Mouse (Mus musculus) gastrocnemius, adult 8-10 months (tissue): ENCODE measurements around the gene Xrcc1. TPM values are rescaled to one million over a fixed set of nuclear protein-coding genes. Genes with fewer than 3 reads are reported as not detected.
A peak's percentile ranks its signal among the peaks of the same experiment; 100 is the strongest.
"Not testable (repeated sequence)": the region's sequence is repeated elsewhere in the genome, so short reads cannot be mapped to it uniquely, and the experiment has no call there.

Experiments
- DNase-seq, 2 experiments: peaks; one replicate each; pipeline ENCODE4 v3.0.0; 2022; ENCODE audit warnings: low spot score in 2 of 2
- total RNA-seq, 4 experiments: library from RNA; stranded (reverse); gene quantifications; 2 replicates each; pipeline ENCODE4 v1.2.4; 2022

The Xrcc1 gene
- total RNA-seq: 10 to 100 TPM; 16.1 to 22.1 (median 17.3) TPM

- DNase-seq: no peak
Observed at GRCm38 (mm10) chr7:24546068-24546614, at the start of gene Xrcc1, which contains the start of gene Pinlyp. Xrcc1 (plus strand) TSS chr7:24546289. Pinlyp (minus strand) TSS chr7:24546118.

GRCm38 (mm10) chr7:24499856-24500577 is 46.1 kb upstream of the Xrcc1 start:
- DNase-seq: no peak

GRCm38 (mm10) chr7:24500929-24501328 is 45.2 kb upstream of the Xrcc1 start:
- no peak for DNase-seq

GRCm38 (mm10) chr7:24501492-24501891 is 44.6 kb upstream of the Xrcc1 start:
- DNase-seq: no peak

GRCm38 (mm10) chr7:24504004-24504403 is 42.1 kb upstream of the Xrcc1 start:
- DNase-seq: no peak

GRCm38 (mm10) chr7:24504868-24505267 is 41.2 kb upstream of the Xrcc1 start:
- no peak for DNase-seq

GRCm38 (mm10) chr7:24505447-24506064 is 40.5 kb upstream of the Xrcc1 start:
- DNase-seq: no peak

GRCm38 (mm10) chr7:24506065-24506459 is 40.0 kb upstream of the Xrcc1 start:
- no peak for DNase-seq

GRCm38 (mm10) chr7:24506476-24506837 is 39.6 kb upstream of the Xrcc1 start:
- peak; percentile 17 to 23 for DNase-seq

GRCm38 (mm10) chr7:24506838-24507725 is 39.0 kb upstream of the Xrcc1 start, which contains the start of gene Zfp428:
Zfp428 (plus strand) TSS chr7:24507006.
- peak; percentile 73 to 79 for DNase-seq

- DNase-seq: no peak
Observed at GRCm38 (mm10) chr7:24507726-24508114, 38.4 kb upstream of the Xrcc1 start.

- DNase-seq: no peak
Observed at GRCm38 (mm10) chr7:24512355-24512754, 33.7 kb upstream of the Xrcc1 start, which contains the start of gene AC161166.1. AC161166.1 (minus strand) TSS chr7:24512455.

- not testable (repeated sequence) for DNase-seq
Observed at GRCm38 (mm10) chr7:24516319-24516718, 29.8 kb upstream of the Xrcc1 start.

- no peak for DNase-seq
Observed at GRCm38 (mm10) chr7:24517077-24517476, 29.0 kb upstream of the Xrcc1 start.

GRCm38 (mm10) chr7:24517654-24518053 is 28.4 kb upstream of the Xrcc1 start:
- no peak for DNase-seq

GRCm38 (mm10) chr7:24519130-24519529 is 27.0 kb upstream of the Xrcc1 start:
- no peak for DNase-seq

- DNase-seq: not testable (repeated sequence)
Observed at GRCm38 (mm10) chr7:24520054-24520453, 26.0 kb upstream of the Xrcc1 start.

- DNase-seq: no peak
Observed at GRCm38 (mm10) chr7:24522805-24523204, 23.3 kb upstream of the Xrcc1 start.

- DNase-seq: no peak
Observed at GRCm38 (mm10) chr7:24523723-24524122, 22.4 kb upstream of the Xrcc1 start.

- no peak for DNase-seq
Observed at GRCm38 (mm10) chr7:24524978-24525377, 21.1 kb upstream of the Xrcc1 start.

GRCm38 (mm10) chr7:24525686-24526420 is 20.2 kb upstream of the Xrcc1 start:
- no peak for DNase-seq
